Comparison of ENCODE assay signal across 23 mouse cellular contexts in the genomic region with DNA sequence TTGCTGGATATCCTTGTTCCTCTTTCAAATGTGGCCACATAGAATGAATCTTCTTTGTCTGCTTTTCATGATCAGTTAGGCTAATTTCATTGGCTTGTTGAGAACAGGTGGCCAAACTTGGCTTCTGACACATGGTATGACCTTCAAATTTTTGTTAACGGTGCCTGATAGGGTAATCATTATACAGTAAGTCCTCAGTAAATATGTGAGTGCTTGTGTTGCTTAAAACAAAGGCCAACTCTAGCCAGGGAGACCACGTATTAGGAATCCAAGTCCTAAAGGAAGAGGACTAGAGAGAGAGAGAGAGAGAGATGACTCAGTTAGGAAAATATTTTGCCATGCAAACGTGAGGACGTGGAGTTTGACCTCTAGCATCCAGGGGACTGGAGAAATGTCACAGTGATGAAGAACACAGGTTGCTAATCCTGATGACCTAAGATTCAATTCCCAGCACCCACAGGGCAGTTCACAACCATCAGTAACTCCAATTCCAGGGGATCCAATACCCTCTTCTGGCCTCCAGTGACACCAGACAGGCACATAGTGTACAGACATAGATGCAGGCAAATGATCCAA. TPM values are rescaled to one million over a fixed set of nuclear protein-coding genes. Genes with fewer than 3 reads are reported as not detected.
DNase-seq lines count a peak whose midpoint lies in the region; ATAC-seq and TF ChIP-seq lines count a peak whose summit lies in the region.
"Had no signal": no experiment of that assay in that cellular context is flagged by ENCODE, and none has a peak within 500 bp of the region (broad histone marks: within the 10 kb centered on the region; RNA-seq: fewer than 3 reads in every experiment).

No protein-coding gene starts in this region.

- TF ChIP-seq POLR2A in kidney, adult 2 months (IDR thresholded peaks at IDR 0.05; ENCODE audit: low read depth, low read length), result no peak

- peaks cover 31% of the 10 kb centered on the region for H3K4me1 ChIP-seq in kidney, adult 2 months (ENCODE audit: control insufficient read depth, insufficient read depth, low read length)
- peaks cover 7% of the 10 kb centered on the region for H3K4me1 ChIP-seq in liver, embryonic 13.5 days (replicated peaks)
- H3K4me1 ChIP-seq in heart, embryonic 10.5 days, result peaks cover 8% of the 10 kb centered on the region
- H3K4me1 ChIP-seq: embryonic facial prominence, embryonic 15.5 days; forebrain, embryonic 15.5 days had no signal

- TF ChIP-seq CTCF in kidney, adult 2 months (conservative IDR thresholded peaks at IDR 0.05; ENCODE audit: insufficient read depth, insufficient read length, low read depth, low read length), result no peak

- H3K27ac ChIP-seq in kidney, adult 2 months (ENCODE audit: insufficient read depth, low read depth, low read length), result peak overlapping the region; percentile 63
- 0 out of 2 replicates have a peak overlapping the region, but pooled peaks have one; percentile 2 for H3K27ac ChIP-seq in liver, embryonic 13.5 days
- no peak overlapping the region for H3K27ac ChIP-seq in heart, embryonic 10.5 days
- H3K27ac ChIP-seq: embryonic facial prominence, embryonic 15.5 days; forebrain, embryonic 10.5 days; forebrain, embryonic 15.5 days; heart, adult 2 months; hindbrain, embryonic 10.5 days; hindbrain, embryonic 14.5 days had no signal

- no peaks in the 10 kb centered on the region for H3K36me3 ChIP-seq in kidney, adult 2 months (ENCODE audit: control insufficient read depth, insufficient read depth, low read length)
- no peaks in the 10 kb centered on the region for H3K36me3 ChIP-seq in liver, embryonic 13.5 days
- H3K36me3 ChIP-seq in heart, embryonic 10.5 days, result no peaks in the 10 kb centered on the region
- H3K36me3 ChIP-seq: embryonic facial prominence, embryonic 15.5 days; forebrain, embryonic 10.5 days; forebrain, embryonic 15.5 days; heart, embryonic 12.5 days; hindbrain, embryonic 10.5 days had no signal

- H3K9me3 ChIP-seq in liver, embryonic 13.5 days (replicated peaks), result 0 out of 2 replicates have a peak, but pooled peaks cover 3% of the 10 kb centered on the region
- no peaks in the 10 kb centered on the region for H3K9me3 ChIP-seq in heart, embryonic 10.5 days
- H3K9me3 ChIP-seq: embryonic facial prominence, embryonic 15.5 days; forebrain, embryonic 10.5 days; forebrain, embryonic 15.5 days had no signal

- H3K27me3 ChIP-seq in kidney, adult 2 months (replicated peaks; ENCODE audit: control insufficient read depth, insufficient read depth, low read length), result no peaks in the 10 kb centered on the region
- no peaks in the 10 kb centered on the region for H3K27me3 ChIP-seq in liver, embryonic 13.5 days
- no peaks in the 10 kb centered on the region for H3K27me3 ChIP-seq in heart, embryonic 10.5 days (ENCODE audit: insufficient read depth, poor library complexity, severe bottlenecking)
- H3K27me3 ChIP-seq: CH12.LX; embryonic facial prominence, embryonic 15.5 days; forebrain, embryonic 15.5 days; heart, embryonic 12.5 days; Patski had no signal

- no peak overlapping the region for H3K9ac ChIP-seq in liver, embryonic 13.5 days
- H3K9ac ChIP-seq: embryonic facial prominence, embryonic 15.5 days; forebrain, embryonic 15.5 days; heart, embryonic 12.5 days; hindbrain, embryonic 14.5 days had no signal

- no peak for ATAC-seq in liver, embryonic 13.5 days (ENCODE audit: low read depth)
- 0 out of 2 replicates have a peak, but pooled peaks have one; percentile 28 for ATAC-seq in common myeloid progenitor, adult 5-6 weeks (replicated peaks; ENCODE audit: low read depth, poor library complexity, severe bottlenecking)
- ATAC-seq: activated CD4-positive, CD25-positive, alpha-beta regulatory T cell, adult 4 months; forebrain, embryonic 15.5 days; Patski had no signal

- no peak overlapping the region for H3K4me2 ChIP-seq in liver, embryonic 13.5 days
- H3K4me2 ChIP-seq: embryonic facial prominence, embryonic 15.5 days; forebrain, embryonic 15.5 days; heart, embryonic 12.5 days; hindbrain, embryonic 14.5 days had no signal

- 22% methylated on average over 4 of the region's 4 CpGs for WGBS in kidney, adult 2 months
- WGBS in liver, embryonic 13.5 days (ENCODE audit: insufficient replicate concordance), result 39% methylated on average over 4 of the region's 4 CpGs
- 52% methylated on average over 4 of the region's 4 CpGs for WGBS in heart, embryonic 10.5 days

- H3K4me3 ChIP-seq in kidney, adult 2 months (ENCODE audit: insufficient read depth, low read depth, low read length), result no peak overlapping the region
- H3K4me3 ChIP-seq in liver, embryonic 13.5 days (replicated peaks), result no peak overlapping the region
- no peak overlapping the region for H3K4me3 ChIP-seq in heart, embryonic 10.5 days
- H3K4me3 ChIP-seq: embryonic facial prominence, embryonic 15.5 days; erythroblast, embryonic 14.5 days; forebrain, embryonic 10.5 days; forebrain, embryonic 15.5 days; heart, adult 2 months; heart, embryonic 12.5 days; hindbrain, embryonic 10.5 days had no signal

- peak; percentile 70 for DNase-seq in kidney, adult 2 months
- no peak for DNase-seq in kidney, postnatal 10 days
- DNase-seq in liver, embryonic 13.5 days, result no peak
- no peak for DNase-seq in liver
- peak; percentile 59 for DNase-seq in yolk sac, embryonic 10.5 days (ENCODE audit: low spot score)
- DNase-seq in heart, embryonic 10.5 days (ENCODE audit: low spot score), result no peak
- DNase-seq: adrenal gland, postnatal 36 days; cerebellum, adult 2 months; cerebellum, postnatal 10 days; embryo, embryonic 11 days; gastrocnemius, postnatal 36 days; heart, adult 2 months had no signal

RNA-seq across cellular contexts. Expression of a gene that starts 15.3 kb away (rescaled TPM):
- 51.5 and 55.9 TPM in 2 replicates for polyA plus RNA-seq in kidney, adult 2 months (2012; rRNA removed)
- 13.5 and 17.8 TPM in 2 replicates for polyA plus RNA-seq in liver, embryonic 13.5 days (2015; fragmentation: Nextera tagmentation; extraction: Ambion mirVana)
- 1.1 and 3.7 TPM in 2 replicates for total RNA-seq in common myeloid progenitor, adult 5-6 weeks (2017)
- polyA plus RNA-seq in heart, embryonic 10.5 days (2016; fragmentation: Nextera tagmentation; extraction: Ambion mirVana), result 13.9 and 25.2 TPM in 2 replicates
- polyA plus RNA-seq: erythroblast, embryonic 14.5 days had no signal

RNA-seq across cellular contexts. Expression of a gene that starts 44.4 kb away (rescaled TPM):
- 4.2 and 6.9 TPM in 2 replicates for polyA plus RNA-seq in kidney, adult 2 months (2012; rRNA removed)
- 21.4 and 26.1 TPM in 2 replicates for polyA plus RNA-seq in liver, embryonic 13.5 days (2015; fragmentation: Nextera tagmentation; extraction: Ambion mirVana)
- total RNA-seq in common myeloid progenitor, adult 5-6 weeks (2017), result 79.4 and 79.9 TPM in 2 replicates
- 61.0 and 64.9 TPM in 2 replicates for polyA plus RNA-seq in heart, embryonic 10.5 days (2016; fragmentation: Nextera tagmentation; extraction: Ambion mirVana)

Comparison
In these comparisons a context has a peak if more than half of its experiments do, and no peak if none do; other contexts are left out.
1. DNase-seq: peak in kidney, adult 2 months (single experiment) and yolk sac, embryonic 10.5 days (single experiment); none in kidney, postnatal 10 days (single experiment), liver, embryonic 13.5 days (single experiment), liver (single experiment) and heart, embryonic 10.5 days (single experiment).